11 mouse cellular contexts compared by ENCODE assay signal in the genomic region with DNA sequence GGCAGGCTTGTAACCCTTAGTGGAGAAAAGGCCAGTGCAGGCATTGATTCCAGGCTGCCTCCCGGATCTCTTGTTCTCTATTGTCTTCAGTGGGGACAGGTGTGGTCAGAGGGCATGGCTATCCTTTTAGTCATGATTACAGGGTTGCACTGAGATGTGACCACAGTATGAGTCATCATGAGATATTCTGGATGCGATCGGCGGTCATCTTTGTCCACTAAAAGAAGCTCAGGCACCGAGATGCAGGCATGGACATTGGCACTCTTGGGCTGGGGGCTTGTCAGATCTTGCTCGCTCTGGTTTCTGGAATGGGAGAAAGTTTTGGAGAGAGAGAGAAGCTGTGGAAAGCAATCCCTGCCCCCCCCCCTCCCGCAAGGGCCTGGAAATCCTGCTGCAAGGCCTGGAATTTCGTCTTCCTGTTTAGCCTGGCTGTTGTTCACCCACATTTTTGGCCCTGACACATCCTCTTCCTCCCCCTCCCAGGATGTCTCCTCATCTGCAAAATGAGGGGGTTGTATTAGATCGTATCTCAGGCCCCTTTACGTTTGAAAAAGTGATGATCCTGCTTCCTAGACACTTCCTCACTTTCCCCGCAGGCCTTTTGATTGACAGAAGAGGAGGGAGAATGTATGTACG. TPM values are rescaled to one million over a fixed set of nuclear protein-coding genes. Genes with fewer than 3 reads are reported as not detected.
DNase-seq lines count a peak whose midpoint lies in the region; ATAC-seq and TF ChIP-seq lines count a peak whose summit lies in the region.
"Had no signal": no experiment of that assay in that cellular context is flagged by ENCODE, and none has a peak within 500 bp of the region (broad histone marks: within the 10 kb centered on the region; RNA-seq: fewer than 3 reads in every experiment).

No protein-coding gene starts in this region.

- H3K4me2 ChIP-seq in liver, embryonic 11.5 days, result no peak overlapping the region
- no peak overlapping the region for H3K4me2 ChIP-seq in stomach, embryonic 16.5 days (ENCODE audit: low read depth, low read length)
- H3K4me2 ChIP-seq in hindbrain, embryonic 13.5 days, result no peak overlapping the region
- H3K4me2 ChIP-seq: hindbrain, embryonic 12.5 days; midbrain, embryonic 11.5 days had no signal

- DNase-seq in liver, adult 2 months (ENCODE audit: extremely low read depth, low read depth, low spot score), result no peak
- DNase-seq in liver, embryonic 11.5 days (ENCODE audit: low spot score), result no peak
- no peak for DNase-seq in embryonic facial prominence, embryonic 10.5 days (ENCODE audit: low spot score)
- DNase-seq in kidney, adult 2 months, result peak; percentile 60
- no peak for DNase-seq in cerebellum, adult 11 months
- no peak for DNase-seq in forebrain, embryonic 10.5 days (ENCODE audit: extremely low spot score, low spot score)

- H3K4me1 ChIP-seq in liver, adult 2 months (ENCODE audit: control insufficient read depth, insufficient read depth, low read length), result peaks cover 12% of the 10 kb centered on the region
- peaks cover 16% of the 10 kb centered on the region for H3K4me1 ChIP-seq in liver, embryonic 11.5 days (replicated peaks; ENCODE audit: control insufficient read depth, insufficient read depth, low read length)
- H3K4me1 ChIP-seq in embryonic facial prominence, embryonic 10.5 days, result peaks cover 9% of the 10 kb centered on the region; the same call in 1 of the 2 replicates
- peaks cover 6% of the 10 kb centered on the region; the same call in 1 of the 2 replicates for H3K4me1 ChIP-seq in kidney, adult 2 months (ENCODE audit: control insufficient read depth, insufficient read depth, low read length)
- peaks cover 43% of the 10 kb centered on the region for H3K4me1 ChIP-seq in stomach, embryonic 16.5 days (ENCODE audit: control insufficient read depth, insufficient read depth, low read length)
- H3K4me1 ChIP-seq in hindbrain, embryonic 13.5 days (replicated peaks), result peaks cover 20% of the 10 kb centered on the region
- peaks cover 8% of the 10 kb centered on the region for H3K4me1 ChIP-seq in forebrain, embryonic 10.5 days

- H3K27me3 ChIP-seq in liver, adult 2 months (ENCODE audit: control insufficient read depth, insufficient read depth, low read length), result no peaks in the 10 kb centered on the region
- no peaks in the 10 kb centered on the region for H3K27me3 ChIP-seq in liver, embryonic 11.5 days (replicated peaks; ENCODE audit: control insufficient read depth, insufficient read depth, low read length)
- H3K27me3 ChIP-seq in embryonic facial prominence, embryonic 10.5 days (replicated peaks; ENCODE audit: low read depth, poor library complexity, severe bottlenecking), result no peaks in the 10 kb centered on the region
- H3K27me3 ChIP-seq in kidney, adult 2 months (replicated peaks; ENCODE audit: control insufficient read depth, insufficient read depth, low read length), result no peaks in the 10 kb centered on the region
- H3K27me3 ChIP-seq in stomach, embryonic 16.5 days (ENCODE audit: control insufficient read depth, insufficient read depth, low read length), result no peaks in the 10 kb centered on the region
- H3K27me3 ChIP-seq in hindbrain, embryonic 13.5 days, result no peaks in the 10 kb centered on the region
- H3K27me3 ChIP-seq in forebrain, embryonic 10.5 days (ENCODE audit: poor library complexity, severe bottlenecking), result no peaks in the 10 kb centered on the region
- H3K27me3 ChIP-seq: hindbrain, embryonic 12.5 days had no signal

- H3K9ac ChIP-seq in liver, adult 2 months (ENCODE audit: low read depth, low read length), result no peak overlapping the region
- no peak overlapping the region for H3K9ac ChIP-seq in liver, embryonic 11.5 days (ENCODE audit: low read depth, low read length)
- H3K9ac ChIP-seq in stomach, embryonic 16.5 days (ENCODE audit: low read length), result no peak overlapping the region
- H3K9ac ChIP-seq in hindbrain, embryonic 13.5 days, result no peak overlapping the region
- H3K9ac ChIP-seq: hindbrain, embryonic 12.5 days had no signal

- no peak for TF ChIP-seq POLR2A in liver, adult 2 months (IDR thresholded peaks at IDR 0.05; ENCODE audit: extremely low read depth, insufficient read depth, low read length)
- no peak for TF ChIP-seq POLR2A in kidney, adult 2 months (IDR thresholded peaks at IDR 0.05; ENCODE audit: low read depth, low read length)

- H3K36me3 ChIP-seq in liver, adult 2 months (ENCODE audit: control insufficient read depth, insufficient read depth, low read length), result no peaks in the 10 kb centered on the region; the same call in 1 of the 2 replicates
- no peaks in the 10 kb centered on the region for H3K36me3 ChIP-seq in liver, embryonic 11.5 days (ENCODE audit: control insufficient read depth, insufficient read depth, low read length)
- no peaks in the 10 kb centered on the region for H3K36me3 ChIP-seq in embryonic facial prominence, embryonic 10.5 days (replicated peaks)
- H3K36me3 ChIP-seq in kidney, adult 2 months (ENCODE audit: control insufficient read depth, insufficient read depth, low read length), result no peaks in the 10 kb centered on the region
- H3K36me3 ChIP-seq in stomach, embryonic 16.5 days (ENCODE audit: control insufficient read depth, insufficient read depth, low read length), result no peaks in the 10 kb centered on the region
- H3K36me3 ChIP-seq in hindbrain, embryonic 13.5 days, result no peaks in the 10 kb centered on the region
- H3K36me3 ChIP-seq in forebrain, embryonic 10.5 days (replicated peaks), result no peaks in the 10 kb centered on the region
- H3K36me3 ChIP-seq: hindbrain, embryonic 12.5 days had no signal

- H3K27ac ChIP-seq in liver, adult 2 months (replicated peaks; ENCODE audit: insufficient read depth, low read depth, low read length), result peak overlapping the region; percentile 50
- no peak overlapping the region for H3K27ac ChIP-seq in liver, embryonic 11.5 days (ENCODE audit: low read depth, low read length)
- H3K27ac ChIP-seq in embryonic facial prominence, embryonic 10.5 days (replicated peaks), result 0 out of 2 replicates have a peak overlapping the region, but pooled peaks have one; percentile 30
- peak overlapping the region; percentile 92 for H3K27ac ChIP-seq in kidney, adult 2 months (ENCODE audit: insufficient read depth, low read depth, low read length)
- H3K27ac ChIP-seq in stomach, embryonic 16.5 days (ENCODE audit: low read length), result peak overlapping the region; percentile 65
- H3K27ac ChIP-seq in hindbrain, embryonic 13.5 days, result no peak overlapping the region
- H3K27ac ChIP-seq in forebrain, embryonic 10.5 days, result no peak overlapping the region
- H3K27ac ChIP-seq: hindbrain, embryonic 12.5 days had no signal

- WGBS in liver, adult 2 months, result 78% methylated on average over 12 of the region's 12 CpGs
- WGBS in liver, embryonic 11.5 days, result 52% methylated on average over 12 of the region's 12 CpGs
- 75% methylated on average over 12 of the region's 12 CpGs for WGBS in embryonic facial prominence, embryonic 10.5 days
- 65% methylated on average over 12 of the region's 12 CpGs for WGBS in kidney, adult 2 months
- WGBS in stomach, embryonic 16.5 days, result 56% methylated on average over 12 of the region's 12 CpGs
- WGBS in hindbrain, embryonic 13.5 days, result 84% methylated on average over 12 of the region's 12 CpGs
- WGBS in forebrain, embryonic 10.5 days, result 82% methylated on average over 12 of the region's 12 CpGs

- no peaks in the 10 kb centered on the region for H3K79me2 ChIP-seq in liver, adult 2 months (ENCODE audit: control insufficient read depth, insufficient read depth, low read length)

- no peak for TF ChIP-seq CTCF in liver, adult 2 months (IDR thresholded peaks at IDR 0.05; ENCODE audit: low read depth, low read length)
- no peak for TF ChIP-seq CTCF in kidney, adult 2 months (conservative IDR thresholded peaks at IDR 0.05; ENCODE audit: insufficient read depth, insufficient read length, low read depth, low read length)

- H3K9me3 ChIP-seq in liver, embryonic 11.5 days (ENCODE audit: control insufficient read depth, low read length), result no peaks in the 10 kb centered on the region
- no peaks in the 10 kb centered on the region for H3K9me3 ChIP-seq in embryonic facial prominence, embryonic 10.5 days
- no peaks in the 10 kb centered on the region for H3K9me3 ChIP-seq in stomach, embryonic 16.5 days (replicated peaks; ENCODE audit: control insufficient read depth, low read length)
- H3K9me3 ChIP-seq in hindbrain, embryonic 13.5 days, result no peaks in the 10 kb centered on the region
- H3K9me3 ChIP-seq in forebrain, embryonic 10.5 days, result no peaks in the 10 kb centered on the region
- H3K9me3 ChIP-seq: hindbrain, embryonic 12.5 days had no signal

- no peak for ATAC-seq in liver, embryonic 11.5 days (replicated peaks; ENCODE audit: low FRiP score)
- no peak for ATAC-seq in stomach, embryonic 16.5 days (ENCODE audit: insufficient read depth, low FRiP score)
- no peak for ATAC-seq in hindbrain, embryonic 13.5 days (ENCODE audit: low FRiP score)

- no peak overlapping the region for H3K4me3 ChIP-seq in liver, adult 2 months (ENCODE audit: insufficient read depth, low read depth, low read length)
- H3K4me3 ChIP-seq in liver, embryonic 11.5 days (ENCODE audit: low read depth, low read length), result no peak overlapping the region
- H3K4me3 ChIP-seq in embryonic facial prominence, embryonic 10.5 days, result no peak overlapping the region
- no peak overlapping the region for H3K4me3 ChIP-seq in kidney, adult 2 months (ENCODE audit: insufficient read depth, low read depth, low read length)
- H3K4me3 ChIP-seq in stomach, embryonic 16.5 days (replicated peaks; ENCODE audit: low read length), result no peak overlapping the region
- no peak overlapping the region for H3K4me3 ChIP-seq in hindbrain, embryonic 13.5 days
- H3K4me3 ChIP-seq in forebrain, embryonic 10.5 days, result no peak overlapping the region
- H3K4me3 ChIP-seq: hindbrain, embryonic 12.5 days had no signal

RNA-seq across cellular contexts. Expression of gene Scgb1a1, which starts 13.9 kb away (rescaled TPM):
- not detected in 2 replicates for total RNA-seq in liver, adult 2 months (2014; rRNA removed)
- 1.4 and 1.6 TPM in 2 replicates for polyA plus RNA-seq in liver, adult 2 months (2012; rRNA removed)
- polyA plus RNA-seq in liver, embryonic 11.5 days (2014; fragmentation: Nextera tagmentation; extraction: Ambion mirVana), result not detected in 2 replicates
- polyA plus RNA-seq in embryonic facial prominence, embryonic 10.5 days (2016; fragmentation: Nextera tagmentation; extraction: Ambion mirVana), result not detected in 2 replicates
- 0.22 TPM in 1 of 2 replicates, not detected in the other for polyA plus RNA-seq in kidney, adult 2 months (2012; rRNA removed)
- polyA plus RNA-seq in stomach, embryonic 16.5 days (2015; fragmentation: Nextera tagmentation; extraction: Ambion mirVana), result 0.75 and 1.3 TPM in 2 replicates
- not detected in 2 replicates for polyA plus RNA-seq in hindbrain, embryonic 13.5 days (2015; fragmentation: Nextera tagmentation; extraction: Ambion mirVana)
- not detected in 2 replicates for polyA plus RNA-seq in forebrain, embryonic 10.5 days (2016; fragmentation: Nextera tagmentation; extraction: Ambion mirVana)
- total RNA-seq: left cerebral cortex, postnatal 36 days had no signal
- polyA plus RNA-seq: hindbrain, embryonic 12.5 days; midbrain, embryonic 11.5 days had no signal

Comparison
In these comparisons a context has a peak if more than half of its experiments do, and no peak if none do; other contexts are left out.
1. H3K27ac ChIP-seq: peak in liver, adult 2 months (single experiment), embryonic facial prominence, embryonic 10.5 days (single experiment), kidney, adult 2 months (single experiment) and stomach, embryonic 16.5 days (single experiment); none in liver, embryonic 11.5 days (single experiment), hindbrain, embryonic 13.5 days (single experiment) and forebrain, embryonic 10.5 days (single experiment).